Mouse (Mus musculus) heart, adult 2 months (tissue): ENCODE results near the gene Lama5. TPM values are rescaled to one million over a fixed set of nuclear protein-coding genes. Genes with fewer than 3 reads are reported as not detected.

Experiments
- DNase-seq, 2 experiments: peaks; one replicate each; pipeline ENCODE4 v3.0.0; 2021
- H3K27ac ChIP-seq: fragments of 200-600 bp; 2 replicates; pipeline ENCODE4 v1.8.1; 2022
- H3K27me3 ChIP-seq: fragments of 200-500 bp; 2 replicates; pipeline ENCODE4 v1.6.1; 2012; ENCODE audit warnings: mild to moderate bottlenecking, low read length, inconsistent platforms, mixed read lengths; ENCODE audit not compliant: control insufficient read depth, insufficient read depth
- H3K36me3 ChIP-seq: fragments of 200-500 bp; 2 replicates; pipeline ENCODE4 v1.6.1; 2012; ENCODE audit warnings: low read length, inconsistent platforms; ENCODE audit not compliant: control insufficient read depth, insufficient read depth
- H3K4me1 ChIP-seq: fragments of 200-500 bp; 2 replicates; pipeline ENCODE4 v1.6.1; 2011; ENCODE audit warnings: low read length; ENCODE audit not compliant: control insufficient read depth, insufficient read depth
- H3K4me3 ChIP-seq: fragments of 200-600 bp; 2 replicates; pipeline ENCODE4 v1.8.1; 2022
- H3K79me2 ChIP-seq: fragments of 200-500 bp; replicated peaks from 2 replicates; pipeline ENCODE4 v1.6.1; 2012; ENCODE audit warnings: mild to moderate bottlenecking, inconsistent platforms, low read length, moderate library complexity, mixed read lengths; ENCODE audit not compliant: control insufficient read depth, insufficient read depth
- H3K9ac ChIP-seq: fragments of 200-500 bp; 2 replicates; pipeline ENCODE4 v1.6.1; 2012; ENCODE audit warnings: low read depth, mild to moderate bottlenecking, control low read depth, inconsistent platforms, low read length, mixed read lengths
- CTCF ChIP-seq: fragments of 200-600 bp; IDR thresholded peaks from 2 replicates; pipeline ENCODE4 v1.8.1; 2022; ENCODE audit warnings: antibody characterized with exemption, mild to moderate bottlenecking, moderate library complexity
- EP300 ChIP-seq: fragments of 200-500 bp; IDR thresholded peaks from 2 replicates; pipeline ENCODE4 v1.6.1; 2011; ENCODE audit warnings: low read depth, low read length, control low read depth; ENCODE audit not compliant: insufficient read depth
- POLR2A ChIP-seq: fragments of 200-500 bp; IDR thresholded peaks from 2 replicates; pipeline ENCODE4 v1.6.1; 2011; ENCODE audit warnings: mild to moderate bottlenecking, low read depth, low read length, control low read depth; ENCODE audit not compliant: insufficient read depth
- WGBS: fragments of 180-500 bp; shearing (Covaris S2); methylation state at CpG from one replicate; pipeline ENCODE4 v1.1.7; 2018; 5-methylcytosine and 5-hydroxymethylcytosine counted together
- intact Hi-C: fragments of 180-260 bp; cut with DNase I; formaldehyde crosslinking; loops from one replicate; pipeline ENCODE4 v1.15.1; 2025
- polyA plus RNA-seq: library from polyadenylated mRNA; depleted of rRNA; stranded (reverse); fragments of >200 nt; gene quantifications from 2 replicates; pipeline ENCODE4 v1.2.3, GENCODE M21; 2012
- total RNA-seq, 2 experiments: library from RNA; stranded (reverse); gene quantifications; 2 replicates each; pipeline ENCODE4 v1.2.3; 2021

Gene Lama5
- total and polyA plus RNA-seq, 3 experiments, result 66.3 to 104 (median 83.6) TPM

DNA sequence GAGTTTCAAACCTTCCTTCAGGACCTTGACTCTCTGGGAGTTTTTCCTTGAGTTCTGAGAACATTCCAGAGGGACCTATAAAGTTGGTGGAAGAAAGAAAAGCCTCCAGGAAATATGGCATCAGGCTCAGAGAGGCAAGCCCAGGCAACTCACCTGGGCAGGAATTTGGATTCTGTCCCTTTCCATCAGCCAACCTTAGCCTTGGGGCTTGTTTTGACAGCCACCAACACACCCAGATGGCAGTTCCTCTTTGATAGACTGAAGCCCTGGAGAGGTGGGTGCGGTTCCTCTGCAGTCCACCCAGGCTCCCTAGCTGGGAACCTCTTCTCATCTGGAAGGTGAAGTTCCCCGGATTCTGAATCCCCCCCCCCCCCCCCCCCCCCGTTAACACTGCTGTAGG is 10.8 kb upstream of the Lama5 start:
- intact Hi-C loops, result no loop called here
- H3K9ac ChIP-seq, result no peak overlapping the region
- no peaks in the 10 kb centered on the region for H3K27me3 ChIP-seq
- H3K79me2 ChIP-seq, result no peaks in the 10 kb centered on the region
- no peak for TF ChIP-seq CTCF
- TF ChIP-seq POLR2A, result no peak
- TF ChIP-seq EP300, result no peak
- H3K4me3 ChIP-seq, result no peak overlapping the region
- DNase-seq, result no peak
- no peak overlapping the region for H3K27ac ChIP-seq
- H3K4me1 ChIP-seq, result peaks cover 1% of the 10 kb centered on the region; the same call in 1 of the 2 replicates
- H3K36me3 ChIP-seq, result no peaks in the 10 kb centered on the region
- WGBS, result 48% methylated on average over 3 of the region's 3 CpGs

DNA sequence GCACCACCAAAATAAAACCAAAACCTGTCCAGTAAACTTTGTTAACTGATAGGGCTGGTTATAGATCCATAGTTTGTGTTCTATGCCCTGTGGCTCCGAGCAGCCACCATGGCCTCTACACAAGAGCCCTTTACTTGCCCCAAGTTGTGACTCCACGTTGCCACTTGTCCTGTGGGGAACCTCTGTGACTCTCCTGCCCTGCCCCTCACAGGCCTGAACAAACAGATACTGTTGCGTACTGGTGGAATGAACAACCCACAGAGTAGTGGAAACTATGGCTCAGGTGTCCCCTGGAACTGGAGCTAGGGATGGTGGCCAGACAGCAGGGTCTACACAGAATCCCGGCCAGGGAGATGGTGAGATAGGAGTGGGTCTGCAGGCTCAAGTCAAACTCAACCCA is 10.1 kb upstream of the Lama5 start:
- intact Hi-C loops, result no loop called here
- no peak overlapping the region for H3K27ac ChIP-seq
- TF ChIP-seq EP300 (no peak), CTCF (no peak), POLR2A (no peak)
- no peak overlapping the region for H3K4me3 ChIP-seq
- H3K9ac ChIP-seq, result no peak overlapping the region
- no peak for DNase-seq
- H3K79me2 ChIP-seq, result no peaks in the 10 kb centered on the region
- H3K27me3 ChIP-seq, result no peaks in the 10 kb centered on the region
- no peaks in the 10 kb centered on the region for H3K36me3 ChIP-seq
- WGBS, result 75% methylated on average over 4 of the region's 4 CpGs
- peaks cover 1% of the 10 kb centered on the region; the same call in 1 of the 2 replicates for H3K4me1 ChIP-seq

DNA sequence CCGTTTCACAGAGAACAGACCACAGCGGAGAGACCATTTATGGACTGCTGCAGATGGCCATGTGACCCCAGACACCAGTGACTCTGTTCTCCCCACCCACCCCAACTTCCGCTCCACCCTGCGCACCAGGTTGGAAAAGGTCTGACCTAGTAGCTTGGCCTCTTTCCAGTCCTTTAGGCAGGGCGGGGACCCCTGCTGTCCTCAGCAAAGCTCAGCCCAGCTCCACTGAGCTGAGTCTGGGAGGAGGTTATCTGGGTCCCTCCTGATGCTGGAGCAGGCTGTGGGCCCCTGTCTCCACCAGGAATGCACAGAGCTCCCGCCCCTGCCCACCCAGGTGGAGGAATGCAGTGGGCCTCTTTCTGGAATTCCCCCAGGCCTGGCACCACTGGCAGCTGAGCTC is 9.3 kb upstream of the Lama5 start:
- H3K27me3 ChIP-seq, result no peaks in the 10 kb centered on the region
- H3K79me2 ChIP-seq, result no peaks in the 10 kb centered on the region
- 42% methylated on average over 6 of the region's 6 CpGs for WGBS
- intact Hi-C loops, result no loop called here
- no peaks in the 10 kb centered on the region for H3K36me3 ChIP-seq
- no peak overlapping the region for H3K4me3 ChIP-seq
- TF ChIP-seq EP300, result no peak
- TF ChIP-seq CTCF, result no peak
- no peak for TF ChIP-seq POLR2A
- peaks cover 1% of the 10 kb centered on the region; the same call in 1 of the 2 replicates for H3K4me1 ChIP-seq
- H3K27ac ChIP-seq, result no peak overlapping the region
- H3K9ac ChIP-seq, result no peak overlapping the region
- peak in 1 of 2 experiments; percentile 20 for DNase-seq

DNA sequence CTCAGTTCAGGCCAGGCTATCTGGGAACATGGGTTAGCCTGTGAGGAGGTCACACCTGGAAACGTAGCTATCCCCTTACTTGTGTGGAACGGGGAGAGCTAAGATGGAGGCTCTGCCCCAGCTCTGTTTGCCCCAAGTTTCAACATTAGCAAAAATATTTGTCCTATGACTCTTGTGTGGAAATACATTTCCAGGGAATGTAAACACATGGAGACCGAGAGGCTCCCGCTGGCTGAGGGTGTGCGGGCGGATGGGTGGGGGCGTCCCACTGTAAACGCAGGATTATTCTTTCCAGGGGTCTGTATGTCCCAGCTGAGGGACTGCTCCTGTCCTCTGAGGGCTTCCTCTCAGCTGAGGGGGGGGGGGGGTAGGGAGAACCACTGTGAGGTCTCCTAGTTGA is 8.7 kb upstream of the Lama5 start:
- Histone ChIP-seq H3K36me3 (no peaks in the 10 kb centered on the region), H3K27ac (no peak overlapping the region), H3K4me3 (no peak overlapping the region), H3K9ac (no peak overlapping the region), H3K79me2 (no peaks in the 10 kb centered on the region), H3K4me1 (peaks cover 1% of the 10 kb centered on the region; the same call in 1 of the 2 replicates), H3K27me3 (no peaks in the 10 kb centered on the region)
- TF ChIP-seq POLR2A (no peak), CTCF (no peak), EP300 (no peak)
- 87% methylated on average over 8 of the region's 8 CpGs for WGBS
- intact Hi-C loops, result no loop called here
- no peak for DNase-seq

DNA sequence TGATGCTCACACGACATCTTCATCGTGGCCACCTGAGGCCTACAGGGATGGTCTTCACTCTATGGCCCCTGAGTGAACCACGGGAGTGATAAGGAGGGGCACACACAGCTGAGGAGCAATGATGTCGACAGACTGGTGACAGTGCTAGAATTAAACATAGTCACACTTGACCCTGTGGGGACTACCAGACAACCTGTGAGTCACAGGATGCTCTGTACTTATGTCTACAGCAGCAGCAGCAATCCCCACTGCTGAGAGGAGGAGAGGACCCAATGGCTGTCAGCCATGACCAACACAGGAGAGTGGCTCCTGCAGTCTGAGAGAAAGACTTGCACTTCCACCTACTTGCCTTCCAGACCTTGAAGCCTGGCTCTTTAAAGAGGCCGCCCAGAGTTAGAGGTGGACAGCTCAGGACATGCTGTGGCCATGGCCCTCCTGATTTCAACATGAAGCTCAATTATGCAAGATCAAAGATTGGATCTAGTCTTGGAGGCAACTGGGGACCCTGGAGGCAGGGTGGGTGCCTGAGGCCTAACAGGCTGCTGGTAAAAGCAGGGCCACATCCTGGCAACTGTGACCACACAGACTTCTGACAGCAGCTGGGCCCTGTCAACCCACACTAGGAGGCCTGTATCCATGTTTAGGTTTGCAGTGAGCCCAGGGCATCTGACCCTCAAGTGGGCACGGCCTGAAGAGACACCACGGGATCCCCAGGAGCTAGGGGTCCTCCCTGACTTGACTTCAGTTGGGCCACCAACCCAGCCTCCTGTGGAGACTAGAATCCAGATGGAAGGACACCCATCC is 7.6 kb upstream of the Lama5 start:
- H3K4me3 ChIP-seq, result no peak overlapping the region
- no peak overlapping the region for H3K9ac ChIP-seq
- H3K27me3 ChIP-seq, result no peaks in the 10 kb centered on the region
- no peaks in the 10 kb centered on the region for H3K36me3 ChIP-seq
- TF ChIP-seq CTCF (no peak), POLR2A (no peak), EP300 (no peak)
- no peak for DNase-seq
- 84% methylated on average over 7 of the region's 7 CpGs for WGBS
- H3K27ac ChIP-seq, result no peak overlapping the region
- H3K79me2 ChIP-seq, result no peaks in the 10 kb centered on the region
- intact Hi-C loops, result no loop called here
- H3K4me1 ChIP-seq, result peaks cover 3% of the 10 kb centered on the region

DNA sequence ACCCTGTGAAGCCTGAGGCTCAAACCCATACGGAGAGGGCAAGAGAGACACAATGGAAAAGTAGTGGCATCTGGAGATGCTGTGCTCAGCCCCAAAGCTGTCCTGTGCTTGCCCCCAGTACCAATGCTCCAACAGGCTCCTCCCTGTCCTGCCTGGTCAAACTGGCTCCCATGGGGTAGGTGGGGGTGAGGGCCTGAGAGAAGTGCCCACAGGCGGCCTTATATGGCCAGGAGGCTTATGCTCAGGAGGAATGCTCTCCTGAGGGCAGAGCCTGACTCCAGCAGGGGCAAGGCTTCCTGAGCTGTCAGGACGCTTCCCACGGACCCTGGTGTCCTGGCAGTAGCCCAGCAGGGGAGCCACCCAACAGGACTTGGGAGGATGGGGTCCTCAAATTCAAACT is 4.8 kb upstream of the Lama5 start:
- H3K9ac ChIP-seq, result no peak overlapping the region
- peaks cover 8% of the 10 kb centered on the region for H3K4me1 ChIP-seq
- intact Hi-C loops, result no loop called here

More for the DNA sequence above, 4.8 kb upstream of the Lama5 start:
- TF ChIP-seq CTCF (no peak), POLR2A (no peak)
- peak in 1 of 2 experiments; percentile 20 for DNase-seq
- Histone ChIP-seq H3K36me3 (no peaks in the 10 kb centered on the region), H3K27me3 (no peaks in the 10 kb centered on the region), H3K4me3 (no peak overlapping the region), H3K27ac (no peak overlapping the region; the same call in 1 of the 2 replicates), H3K79me2 (no peaks in the 10 kb centered on the region)
- 54% methylated on average over 4 of the region's 4 CpGs for WGBS
